Mouse (Mus musculus) forebrain, embryonic 13.5 days (tissue): ENCODE data around the gene Nat8l. TPM values are rescaled to one million over a fixed set of nuclear protein-coding genes. Genes with fewer than 3 reads are reported as not detected.

Source experiments
- ATAC-seq: fragments of 200-750 bp; cut with Nextera tagmentation; 2 replicates; pipeline ENCODE4 v1.8.0; 2017
- H3K27ac ChIP-seq: fragments of 300-500 bp; sonication (generic); 2 replicates; pipeline ENCODE4 v1.5.1; 2015; ENCODE audit warnings: inconsistent platforms, mild to moderate bottlenecking, moderate library complexity
- H3K27me3 ChIP-seq: fragments of 300-500 bp; sonication (generic); 2 replicates; pipeline ENCODE4 v1.6.1; 2015; ENCODE audit warnings: mild to moderate bottlenecking, inconsistent platforms
- H3K36me3 ChIP-seq: fragments of 300-500 bp; sonication (generic); 2 replicates; pipeline ENCODE4 v1.6.1; 2015; ENCODE audit warnings: mild to moderate bottlenecking, inconsistent platforms; ENCODE audit not compliant: poor library complexity, severe bottlenecking
- H3K4me1 ChIP-seq: fragments of 300-500 bp; sonication (generic); 2 replicates; pipeline ENCODE4 v1.6.1; 2015; ENCODE audit warnings: inconsistent platforms
- H3K4me2 ChIP-seq: fragments of 300-500 bp; sonication (generic); 2 replicates; pipeline ENCODE4 v1.6.1; 2015; ENCODE audit warnings: inconsistent platforms, mild to moderate bottlenecking, moderate library complexity
- H3K4me3 ChIP-seq: fragments of 300-500 bp; sonication (generic); 2 replicates; pipeline ENCODE4 v1.5.1; 2015; ENCODE audit warnings: mild to moderate bottlenecking, inconsistent platforms
- H3K9ac ChIP-seq: fragments of 300-500 bp; sonication (generic); 2 replicates; pipeline ENCODE4 v1.6.1; 2015; ENCODE audit warnings: mild to moderate bottlenecking, inconsistent platforms
- H3K9me3 ChIP-seq: fragments of 300-500 bp; sonication (generic); replicated peaks from 2 replicates; pipeline ENCODE4 v1.6.1; 2016; ENCODE audit warnings: inconsistent platforms
- WGBS: fragments of 180-500 bp; shearing (Covaris S2); methylation state at CpG from one replicate; pipeline ENCODE4 v1.1.7; 2015; 5-methylcytosine and 5-hydroxymethylcytosine counted together
- polyA plus RNA-seq: library from polyadenylated mRNA; unstranded; fragments of >200 nt; fragmentation: Nextera tagmentation; extraction: Ambion mirVana; gene quantifications from 2 replicates; pipeline ENCODE4 v1.2.1, GENCODE M21; 2015

Nat8l gene
- polyA plus RNA-seq, 1 experiment from 2014 or later, result 3.2 TPM

GRCm38 (mm10) chr5:34007392-34007941 is 11.7 kb downstream of the Nat8l start:
- H3K4me2 ChIP-seq, result no peak overlapping the region
- no peaks in the 10 kb centered on the region for H3K9me3 ChIP-seq
- ATAC-seq, result no peak
- H3K4me3 ChIP-seq, result no peak overlapping the region
- no peaks in the 10 kb centered on the region for H3K27me3 ChIP-seq
- H3K36me3 ChIP-seq, result no peaks in the 10 kb centered on the region; the same call in 1 of the 2 replicates
- peaks cover 13% of the 10 kb centered on the region for H3K4me1 ChIP-seq
- 89% methylated on average over 4 of the region's 4 CpGs for WGBS
- H3K27ac ChIP-seq, result no peak overlapping the region
- H3K9ac ChIP-seq, result no peak overlapping the region

- 86% methylated on average over 1 of the region's 1 CpGs for WGBS
- no peaks in the 10 kb centered on the region for H3K4me1 ChIP-seq
- no peaks in the 10 kb centered on the region for H3K27me3 ChIP-seq
- H3K27ac ChIP-seq, result no peak overlapping the region
- H3K4me3 ChIP-seq, result no peak overlapping the region
- ATAC-seq, result no peak
- no peak overlapping the region for H3K4me2 ChIP-seq
- no peaks in the 10 kb centered on the region for H3K9me3 ChIP-seq
- H3K9ac ChIP-seq, result no peak overlapping the region
- no peaks in the 10 kb centered on the region for H3K36me3 ChIP-seq
Measured at GRCm38 (mm10) chr5:34014652-34015051, 18.9 kb downstream of the Nat8l start.

GRCm38 (mm10) chr5:34018968-34019367 is 23.2 kb downstream of the Nat8l start:
- no peaks in the 10 kb centered on the region for H3K9me3 ChIP-seq
- no peak overlapping the region for H3K27ac ChIP-seq
- no peak overlapping the region for H3K4me3 ChIP-seq
- no peaks in the 10 kb centered on the region for H3K36me3 ChIP-seq
- 86% methylated on average over 4 of the region's 4 CpGs for WGBS
- H3K4me1 ChIP-seq, result no peaks in the 10 kb centered on the region
- ATAC-seq, result no peak
- no peaks in the 10 kb centered on the region for H3K27me3 ChIP-seq
- H3K9ac ChIP-seq, result no peak overlapping the region
- no peak overlapping the region for H3K4me2 ChIP-seq

- no peak for ATAC-seq
- Histone ChIP-seq H3K4me2 (no peak overlapping the region), H3K27ac (no peak overlapping the region), H3K4me3 (no peak overlapping the region), H3K9me3 (no peaks in the 10 kb centered on the region), H3K4me1 (no peaks in the 10 kb centered on the region), H3K9ac (no peak overlapping the region), H3K27me3 (no peaks in the 10 kb centered on the region), H3K36me3 (no peaks in the 10 kb centered on the region)
- 67% methylated on average over 4 of the region's 4 CpGs for WGBS
Measured at GRCm38 (mm10) chr5:34030101-34030500, 34.3 kb downstream of the Nat8l start.

GRCm38 (mm10) chr5:34031022-34031421 is 35.2 kb downstream of the Nat8l start:
- Histone ChIP-seq H3K4me2 (no peak overlapping the region), H3K4me1 (no peaks in the 10 kb centered on the region), H3K4me3 (no peak overlapping the region), H3K9ac (no peak overlapping the region), H3K27me3 (no peaks in the 10 kb centered on the region), H3K27ac (no peak overlapping the region), H3K36me3 (no peaks in the 10 kb centered on the region), H3K9me3 (no peaks in the 10 kb centered on the region)
- no peak for ATAC-seq
- WGBS, result 77% methylated on average over 6 of the region's 6 CpGs

GRCm38 (mm10) chr5:34032520-34032919 is 36.7 kb downstream of the Nat8l start:
- Histone ChIP-seq H3K4me3 (no peak overlapping the region), H3K27me3 (no peaks in the 10 kb centered on the region), H3K4me2 (no peak overlapping the region), H3K9me3 (no peaks in the 10 kb centered on the region), H3K9ac (no peak overlapping the region), H3K4me1 (no peaks in the 10 kb centered on the region), H3K36me3 (no peaks in the 10 kb centered on the region), H3K27ac (no peak overlapping the region)
- no peak for ATAC-seq
- 72% methylated on average over 3 of the region's 3 CpGs for WGBS

Other genes starting within 250 kb of the Nat8l start
- gene Letm1, start 213.2 kb upstream of the Nat8l start, polyA plus RNA-seq, result 47.5 and 50.4 TPM in 2 replicates
- 83.8 and 86.8 TPM in 2 replicates for gene Nsd2, start 175.3 kb upstream of the Nat8l start, polyA plus RNA-seq
- gene Nelfa, start 59.6 kb upstream of the Nat8l start, polyA plus RNA-seq, result 50.9 and 55.6 TPM in 2 replicates
- gene Gm1673, start 12.6 kb upstream of the Nat8l start, polyA plus RNA-seq, result 477 and 493 TPM in 2 replicates
- gene Poln, start 173.5 kb downstream of the Nat8l start, polyA plus RNA-seq, result 0.49 and 0.88 TPM in 2 replicates
- 32.0 and 32.7 TPM in 2 replicates for gene Haus3, start 173.5 kb downstream of the Nat8l start, polyA plus RNA-seq
- 28.2 and 31.1 TPM in 2 replicates for gene Mxd4, start 191.7 kb downstream of the Nat8l start, polyA plus RNA-seq